Mouse (Mus musculus) urinary bladder, adult 2 months (tissue): Measurements from ENCODE around the gene Tas2r136. TPM values are rescaled to one million over a fixed set of nuclear protein-coding genes. Genes with fewer than 3 reads are reported as not detected.

ENCODE experiments used
- DNase-seq: peaks from one replicate; pipeline ENCODE4 v3.0.0; 2022; ENCODE audit warnings: low spot score
- polyA plus RNA-seq: library from polyadenylated mRNA; depleted of rRNA; stranded (reverse); fragments of >200 nt; gene quantifications from 2 replicates; pipeline ENCODE4 v1.2.3, GENCODE M21; 2012; rRNA removed

Gene Tas2r136
- not detected in 2 replicates for polyA plus RNA-seq

GRCm38 (mm10) chr6:132778062-132778461, at the start of gene Tas2r136:
TSS of gene Tas2r136 (minus strand) at chr6:132778162.
- DNase-seq = no peak

DNA sequence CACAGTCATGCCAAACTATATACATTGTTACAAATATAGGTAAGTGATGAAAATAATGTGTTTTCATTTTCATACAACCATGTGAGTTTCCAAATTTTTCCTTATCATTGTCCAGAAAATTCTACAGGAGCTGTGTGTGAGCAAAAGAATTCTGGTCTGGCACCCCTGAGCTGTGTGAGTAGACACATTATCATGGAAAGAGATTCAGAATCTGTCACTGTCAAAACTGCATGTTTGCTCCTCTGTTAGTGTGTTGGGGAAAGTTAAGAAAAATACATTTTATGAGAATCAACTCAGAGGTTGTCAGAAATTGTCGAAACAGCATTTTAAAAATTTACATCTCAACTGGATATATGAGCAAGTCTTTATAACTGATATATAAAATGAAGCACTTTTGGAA, 24.6 kb upstream of the Tas2r136 start, which contains the start of gene Tas2r117:
TSS of gene Tas2r117 (plus strand) at position 301 of the 400 bp plus-strand sequence.
- DNase-seq = no peak

GRCm38 (mm10) chr6:132795393-132795792, 17.4 kb upstream of the Tas2r136 start:
- DNase-seq = no peak

- DNase-seq = no peak
Observed at GRCm38 (mm10) chr6:132761831-132762230, 16.1 kb downstream of the Tas2r136 start, which contains the start of gene Tas2r102. TSS of gene Tas2r102 (plus strand) at chr6:132762131.

- DNase-seq = no peak
Observed at GRCm38 (mm10) chr6:132754430-132754829, 23.5 kb downstream of the Tas2r136 start, which contains the start of gene Tas2r124. TSS of gene Tas2r124 (plus strand) at chr6:132754730.

GRCm38 (mm10) chr6:132750206-132750605, 27.8 kb downstream of the Tas2r136 start:
- DNase-seq = no peak

- no peak for DNase-seq
Observed at GRCm38 (mm10) chr6:132737935-132738334, 40.0 kb downstream of the Tas2r136 start, which contains the start of gene Tas2r115. TSS of gene Tas2r115 (minus strand) at chr6:132738035.

Other genes starting within 250 kb of the Tas2r136 start
- gene Prh1, start 208.4 kb downstream of the Tas2r136 start, polyA plus RNA-seq = not detected in 2 replicates
- not detected in 2 replicates for gene Prp2, start 182.2 kb downstream of the Tas2r136 start, polyA plus RNA-seq
- gene A630073D07Rik, start 126.6 kb downstream of the Tas2r136 start, polyA plus RNA-seq = not detected in 2 replicates
- not detected in 2 replicates for gene Tas2r120, start 121.2 kb downstream of the Tas2r136 start, polyA plus RNA-seq
- gene Tas2r121, start 77.2 kb downstream of the Tas2r136 start, polyA plus RNA-seq = not detected in 2 replicates
- gene Tas2r122, start 66.2 kb downstream of the Tas2r136 start, polyA plus RNA-seq = not detected in 2 replicates
- gene Tas2r115, start 40.1 kb downstream of the Tas2r136 start, polyA plus RNA-seq = not detected in 2 replicates
- not detected in 2 replicates for gene Tas2r124, start 23.4 kb downstream of the Tas2r136 start, polyA plus RNA-seq
- gene Tas2r102, start 16.0 kb downstream of the Tas2r136 start, polyA plus RNA-seq = not detected in 2 replicates
- not detected in 2 replicates for gene Tas2r117, start 24.7 kb upstream of the Tas2r136 start, polyA plus RNA-seq
- gene Tas2r123, start 69.0 kb upstream of the Tas2r136 start, polyA plus RNA-seq = not detected in 2 replicates
- not detected in 2 replicates for gene Tas2r116, start 77.3 kb upstream of the Tas2r136 start, polyA plus RNA-seq
- not detected in 2 replicates for gene Tas2r110, start 89.8 kb upstream of the Tas2r136 start, polyA plus RNA-seq
- gene Tas2r113, start 114.8 kb upstream of the Tas2r136 start, polyA plus RNA-seq = not detected in 2 replicates
- not detected in 2 replicates for gene Tas2r125, start 131.5 kb upstream of the Tas2r136 start, polyA plus RNA-seq
- gene Tas2r129, start 172.9 kb upstream of the Tas2r136 start, polyA plus RNA-seq = not detected in 2 replicates
- not detected in 2 replicates for gene Tas2r131, start 179.8 kb upstream of the Tas2r136 start, polyA plus RNA-seq
- not detected in 2 replicates for gene Tas2r109, start 202.8 kb upstream of the Tas2r136 start, polyA plus RNA-seq